Mouse (Mus musculus): ENCODE results near the gene 2810006K23Rik. TPM values are rescaled to one million over a fixed set of nuclear protein-coding genes. Genes with fewer than 3 reads are reported as not detected.
"Not testable (repeated sequence)": the region's sequence is repeated elsewhere in the genome, so short reads cannot be mapped to it uniquely, and the experiment has no call there.

2810006K23Rik gene
- 17.4 and 18.8 TPM in 2 replicates for polyA plus RNA-seq (2015; fragmentation: Nextera tagmentation; extraction: Ambion mirVana)

DNA sequence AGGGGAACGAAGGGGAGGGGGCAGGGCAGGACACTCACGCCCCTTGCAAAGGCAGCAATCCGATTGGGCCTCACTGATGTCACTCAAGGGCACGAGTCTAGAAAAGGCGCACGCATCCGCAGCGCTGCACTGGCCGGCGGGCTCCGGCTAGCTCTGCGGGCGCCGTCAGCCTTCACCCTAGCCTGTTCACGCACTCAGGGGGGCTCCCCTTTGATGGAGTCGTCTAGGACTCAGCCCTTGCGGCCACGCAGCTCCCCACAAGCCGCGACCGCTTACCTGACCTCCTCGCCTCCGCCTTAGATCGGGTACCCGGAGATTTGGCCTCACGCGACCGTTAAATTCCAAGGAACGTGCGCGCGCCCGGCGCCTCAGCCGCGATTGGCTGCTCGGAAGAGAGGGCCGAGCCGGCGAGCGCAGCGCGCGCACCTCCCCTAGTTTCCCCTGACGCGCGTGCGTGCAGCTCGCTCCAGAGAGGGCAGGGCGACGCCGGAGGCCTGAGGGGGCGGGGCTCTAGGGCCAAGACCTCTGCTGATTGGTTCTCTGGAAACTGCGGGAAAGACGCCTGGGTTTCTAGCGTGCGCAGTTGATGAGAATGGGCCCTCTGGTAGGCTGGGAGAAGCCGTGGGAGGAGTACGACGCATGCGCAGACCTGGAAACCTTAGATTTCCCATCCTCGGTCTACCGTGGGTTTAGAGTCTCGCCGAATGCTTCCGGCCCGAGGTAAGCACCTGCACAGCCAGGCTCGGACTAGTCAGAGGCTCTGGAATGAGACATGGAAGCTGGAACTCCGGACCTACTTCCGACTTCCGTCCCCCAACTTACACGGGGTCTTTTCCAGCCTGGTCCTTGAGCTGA is at the start of gene 2810006K23Rik, which contains the start of gene Mphosph9:
Gene 2810006K23Rik, plus strand, starts transcription at position 580 of the 855 bp plus-strand sequence.
Gene Mphosph9, minus strand, starts transcription at position 463 of the 855 bp plus-strand sequence.
- Histone ChIP-seq H3K9me3 (ENCODE audit: control insufficient read depth, low read length) (no peaks in the 10 kb centered on the region), H3K27me3 (replicated peaks; ENCODE audit: control insufficient read depth, insufficient read depth, low read length) (no peaks in the 10 kb centered on the region), H3K9ac (replicated peaks; ENCODE audit: low read depth, low read length) (peak within 1 kb of the TSS; percentile 73), H3K27ac (ENCODE audit: low read length) (peak within 1 kb of the TSS; percentile 97), H3K4me1 (replicated peaks; ENCODE audit: control insufficient read depth, insufficient read depth, low read length) (peaks cover 17% of the 10 kb centered on the region), H3K4me3 (replicated peaks; ENCODE audit: low read length) (peak within 1 kb of the TSS; percentile 71), H3K36me3 (ENCODE audit: control insufficient read depth, insufficient read depth) (no peaks in the 10 kb centered on the region), H3K4me2 (ENCODE audit: low read length) (peak within 1 kb of the TSS; percentile 87)
- under 1% methylated on average over 72 of the region's 72 CpGs for WGBS
- peak; percentile 97 for ATAC-seq

DNA sequence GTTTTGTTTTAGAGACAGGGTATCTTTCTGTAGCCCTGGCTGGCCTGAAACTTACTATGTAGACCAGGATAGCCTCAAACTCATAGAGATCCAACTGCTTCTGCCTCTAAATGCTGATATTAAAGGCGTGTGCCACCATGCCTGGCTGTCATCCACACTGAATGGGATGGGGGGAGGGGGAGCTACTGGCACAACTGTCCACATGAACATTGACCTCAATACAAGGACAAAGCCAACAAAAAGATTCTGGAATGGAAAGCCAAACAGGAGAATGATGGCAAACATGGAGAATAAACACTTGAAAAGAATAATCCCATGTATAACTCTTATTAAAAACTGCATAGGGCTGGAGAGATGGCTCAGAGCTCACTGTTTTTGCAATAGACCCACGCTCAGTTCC is 45.0 kb upstream of the 2810006K23Rik start:
- peaks cover 16% of the 10 kb centered on the region for H3K36me3 ChIP-seq (ENCODE audit: control insufficient read depth, insufficient read depth)
- no peaks in the 10 kb centered on the region for H3K4me1 ChIP-seq (replicated peaks; ENCODE audit: control insufficient read depth, insufficient read depth, low read length)
- no peak overlapping the region for H3K4me3 ChIP-seq (replicated peaks; ENCODE audit: low read length)
- H3K9ac ChIP-seq (replicated peaks; ENCODE audit: low read depth, low read length): no peak overlapping the region
- no peak overlapping the region for H3K27ac ChIP-seq (ENCODE audit: low read length)
- no peak for ATAC-seq
- no peaks in the 10 kb centered on the region for H3K27me3 ChIP-seq (replicated peaks; ENCODE audit: control insufficient read depth, insufficient read depth, low read length)
- no peaks in the 10 kb centered on the region for H3K9me3 ChIP-seq (ENCODE audit: control insufficient read depth, low read length)
- no peak overlapping the region for H3K4me2 ChIP-seq (ENCODE audit: low read length)
- WGBS: 83% methylated on average over 2 of the region's 2 CpGs

DNA sequence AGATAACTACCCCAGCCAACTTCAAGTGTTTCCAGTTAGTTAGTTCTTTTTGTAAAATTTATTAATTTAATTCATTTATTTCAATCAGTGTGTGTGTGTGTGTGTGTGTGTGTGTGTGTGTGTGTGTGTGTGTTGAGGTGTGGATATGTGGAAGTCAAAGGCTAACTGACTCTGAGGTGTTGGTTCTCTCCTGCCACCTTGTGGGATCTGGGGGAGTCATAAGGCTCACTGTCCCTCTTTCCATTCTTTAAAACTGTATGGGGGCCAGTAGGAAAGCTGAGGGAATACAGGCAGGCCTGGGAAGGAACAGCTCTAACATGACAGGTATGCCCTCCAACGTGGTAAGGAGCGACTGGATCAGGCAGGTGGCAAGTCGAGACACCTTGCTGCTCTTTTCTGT is 43.6 kb upstream of the 2810006K23Rik start:
- H3K4me3 ChIP-seq (replicated peaks; ENCODE audit: low read length): no peak overlapping the region
- no peaks in the 10 kb centered on the region for H3K9me3 ChIP-seq (ENCODE audit: control insufficient read depth, low read length)
- no peak overlapping the region for H3K27ac ChIP-seq (ENCODE audit: low read length)
- no peaks in the 10 kb centered on the region for H3K27me3 ChIP-seq (replicated peaks; ENCODE audit: control insufficient read depth, insufficient read depth, low read length)
- H3K9ac ChIP-seq (replicated peaks; ENCODE audit: low read depth, low read length): no peak overlapping the region
- peaks cover 23% of the 10 kb centered on the region for H3K36me3 ChIP-seq (ENCODE audit: control insufficient read depth, insufficient read depth)
- H3K4me2 ChIP-seq (ENCODE audit: low read length): no peak overlapping the region
- 69% methylated on average over 3 of the region's 3 CpGs for WGBS
- no peak for ATAC-seq
- no peaks in the 10 kb centered on the region for H3K4me1 ChIP-seq (replicated peaks; ENCODE audit: control insufficient read depth, insufficient read depth, low read length)

- Histone ChIP-seq H3K36me3 (ENCODE audit: control insufficient read depth, insufficient read depth) (peaks cover 35% of the 10 kb centered on the region), H3K9me3 (ENCODE audit: control insufficient read depth, low read length) (no peaks in the 10 kb centered on the region), H3K27ac (ENCODE audit: low read length) (no peak overlapping the region), H3K27me3 (replicated peaks; ENCODE audit: control insufficient read depth, insufficient read depth, low read length) (no peaks in the 10 kb centered on the region), H3K4me2 (ENCODE audit: low read length) (no peak overlapping the region), H3K9ac (replicated peaks; ENCODE audit: low read depth, low read length) (no peak overlapping the region), H3K4me1 (replicated peaks; ENCODE audit: control insufficient read depth, insufficient read depth, low read length) (no peaks in the 10 kb centered on the region), H3K4me3 (replicated peaks; ENCODE audit: low read length) (no peak overlapping the region)
- ATAC-seq: no peak
- WGBS: 97% methylated on average over 6 of the region's 6 CpGs
Measured at GRCm38 (mm10) chr5:124287616-124288247, 40.2 kb upstream of the 2810006K23Rik start.

DNA sequence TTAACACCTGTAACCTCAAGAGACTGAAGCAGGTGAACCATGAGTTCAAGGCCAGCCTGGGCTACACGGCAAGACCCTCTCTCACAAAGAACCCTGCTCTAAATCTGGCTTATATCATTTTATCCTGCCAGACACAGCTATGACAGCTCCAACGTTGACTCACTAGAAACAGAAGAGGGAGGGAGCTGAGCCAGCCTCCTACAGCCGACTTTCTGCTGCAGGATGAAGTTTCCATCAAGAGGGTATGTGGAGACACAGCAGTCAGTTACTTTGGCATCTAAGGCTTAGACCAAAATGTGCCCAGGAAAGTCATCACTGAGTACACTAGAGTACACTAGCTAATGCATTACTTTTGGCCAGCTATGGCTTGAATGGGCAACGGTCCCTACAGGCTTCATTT is 37.7 kb upstream of the 2810006K23Rik start:
- ATAC-seq: no peak
- Histone ChIP-seq H3K36me3 (ENCODE audit: control insufficient read depth, insufficient read depth) (peaks cover 30% of the 10 kb centered on the region), H3K4me3 (replicated peaks; ENCODE audit: low read length) (no peak overlapping the region), H3K4me1 (replicated peaks; ENCODE audit: control insufficient read depth, insufficient read depth, low read length) (no peaks in the 10 kb centered on the region), H3K9ac (replicated peaks; ENCODE audit: low read depth, low read length) (no peak overlapping the region), H3K9me3 (ENCODE audit: control insufficient read depth, low read length) (no peaks in the 10 kb centered on the region), H3K27me3 (replicated peaks; ENCODE audit: control insufficient read depth, insufficient read depth, low read length) (no peaks in the 10 kb centered on the region), H3K27ac (ENCODE audit: low read length) (no peak overlapping the region), H3K4me2 (ENCODE audit: low read length) (no peak overlapping the region)
- WGBS: 95% methylated on average over 4 of the region's 4 CpGs

- Histone ChIP-seq H3K27me3 (replicated peaks; ENCODE audit: control insufficient read depth, insufficient read depth, low read length) (no peaks in the 10 kb centered on the region), H3K4me1 (replicated peaks; ENCODE audit: control insufficient read depth, insufficient read depth, low read length) (no peaks in the 10 kb centered on the region), H3K27ac (ENCODE audit: low read length) (no peak overlapping the region), H3K9me3 (ENCODE audit: control insufficient read depth, low read length) (no peaks in the 10 kb centered on the region), H3K4me3 (replicated peaks; ENCODE audit: low read length) (no peak overlapping the region), H3K4me2 (ENCODE audit: low read length) (no peak overlapping the region), H3K36me3 (ENCODE audit: control insufficient read depth, insufficient read depth) (peaks cover 21% of the 10 kb centered on the region), H3K9ac (replicated peaks; ENCODE audit: low read depth, low read length) (no peak overlapping the region)
- ATAC-seq: no peak
- WGBS: 91% methylated on average over 5 of the region's 5 CpGs
Measured at GRCm38 (mm10) chr5:124293967-124294366, 33.9 kb upstream of the 2810006K23Rik start.

- Histone ChIP-seq H3K4me3 (replicated peaks; ENCODE audit: low read length) (no peak overlapping the region), H3K4me2 (ENCODE audit: low read length) (no peak overlapping the region), H3K27ac (ENCODE audit: low read length) (no peak overlapping the region), H3K36me3 (ENCODE audit: control insufficient read depth, insufficient read depth) (peaks cover 12% of the 10 kb centered on the region; the same call in 1 of the 2 replicates), H3K27me3 (replicated peaks; ENCODE audit: control insufficient read depth, insufficient read depth, low read length) (no peaks in the 10 kb centered on the region), H3K9ac (replicated peaks; ENCODE audit: low read depth, low read length) (no peak overlapping the region), H3K4me1 (replicated peaks; ENCODE audit: control insufficient read depth, insufficient read depth, low read length) (no peaks in the 10 kb centered on the region), H3K9me3 (ENCODE audit: control insufficient read depth, low read length) (no peaks in the 10 kb centered on the region)
- 95% methylated on average over 4 of the region's 4 CpGs for WGBS
- no peak for ATAC-seq
Measured at GRCm38 (mm10) chr5:124296475-124296874, 31.4 kb upstream of the 2810006K23Rik start.

DNA sequence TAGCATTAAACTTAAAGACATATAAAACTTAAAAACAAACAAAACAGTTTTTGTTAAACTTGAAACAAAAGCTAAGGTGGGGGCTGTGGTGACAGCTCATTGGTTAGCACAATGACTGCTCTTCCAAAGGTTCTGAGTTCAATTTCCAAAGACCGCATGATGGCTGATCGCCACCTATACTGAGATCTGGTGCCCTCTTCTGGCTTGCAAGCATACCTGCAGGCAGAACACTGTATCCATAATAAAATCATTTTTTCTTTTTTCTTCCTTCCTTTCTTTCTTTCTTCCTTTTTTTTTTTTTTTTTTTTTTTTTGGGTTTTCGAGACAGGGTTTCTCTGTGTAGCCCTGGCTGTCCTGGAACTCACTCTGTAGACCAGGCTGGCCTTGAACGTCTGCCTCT is 28.6 kb upstream of the 2810006K23Rik start:
- H3K27ac ChIP-seq (ENCODE audit: low read length); H3K4me1 ChIP-seq (replicated peaks; ENCODE audit: control insufficient read depth, insufficient read depth, low read length); H3K27me3 ChIP-seq (replicated peaks; ENCODE audit: control insufficient read depth, insufficient read depth, low read length); H3K4me3 ChIP-seq (replicated peaks; ENCODE audit: low read length); ATAC-seq; H3K9me3 ChIP-seq (ENCODE audit: control insufficient read depth, low read length); H3K4me2 ChIP-seq (ENCODE audit: low read length); H3K9ac ChIP-seq (replicated peaks; ENCODE audit: low read depth, low read length): not testable (repeated sequence)
- 52% methylated on average over 3 of the region's 4 CpGs for WGBS
- H3K36me3 ChIP-seq (ENCODE audit: control insufficient read depth, insufficient read depth): peaks cover 10% of the 10 kb centered on the region

- Histone ChIP-seq H3K27me3 (replicated peaks; ENCODE audit: control insufficient read depth, insufficient read depth, low read length) (no peaks in the 10 kb centered on the region), H3K4me3 (replicated peaks; ENCODE audit: low read length) (no peak overlapping the region), H3K36me3 (ENCODE audit: control insufficient read depth, insufficient read depth) (peaks cover 10% of the 10 kb centered on the region), H3K9me3 (ENCODE audit: control insufficient read depth, low read length) (no peaks in the 10 kb centered on the region), H3K4me2 (ENCODE audit: low read length) (no peak overlapping the region), H3K9ac (replicated peaks; ENCODE audit: low read depth, low read length) (no peak overlapping the region), H3K27ac (ENCODE audit: low read length) (no peak overlapping the region), H3K4me1 (replicated peaks; ENCODE audit: control insufficient read depth, insufficient read depth, low read length) (no peaks in the 10 kb centered on the region)
- 82% methylated on average over 4 of the region's 4 CpGs for WGBS
- ATAC-seq: no peak
Measured at GRCm38 (mm10) chr5:124300132-124300531, 27.8 kb upstream of the 2810006K23Rik start.

All from forebrain, embryonic 16.5 days (tissue).